Mouse (Mus musculus) kidney, postnatal 14 days (tissue): ENCODE data around the gene Frs3.

Source experiments
- DNase-seq: peaks from one replicate; pipeline ENCODE4 v3.0.0; 2022; ENCODE audit warnings: mixed read lengths

Frs3 gene

GRCm38 (mm10) chr17:47737271-47738065 is 48.6 kb downstream of the Frs3 start:
- DNase-seq, result peak; percentile 96

GRCm38 (mm10) chr17:47738066-47738878 is 49.4 kb downstream of the Frs3 start:
- DNase-seq, result peak; percentile 87

- peak; percentile 57 for DNase-seq
Observed at GRCm38 (mm10) chr17:47738879-47739798, 50.3 kb downstream of the Frs3 start.

- no peak for DNase-seq
Observed at GRCm38 (mm10) chr17:47740186-47740585, 51.4 kb downstream of the Frs3 start.

GRCm38 (mm10) chr17:47742991-47743734 is 54.3 kb downstream of the Frs3 start:
- DNase-seq, result no peak

GRCm38 (mm10) chr17:47744086-47744485 is 55.3 kb downstream of the Frs3 start:
- DNase-seq, result no peak

GRCm38 (mm10) chr17:47744746-47745368 is 56.0 kb downstream of the Frs3 start:
- no peak for DNase-seq

- no peak for DNase-seq
Observed at GRCm38 (mm10) chr17:47748791-47749553, 60.1 kb downstream of the Frs3 start.

GRCm38 (mm10) chr17:47749626-47750025 is 60.8 kb downstream of the Frs3 start:
- no peak for DNase-seq

GRCm38 (mm10) chr17:47750101-47750500 is 61.3 kb downstream of the Frs3 start:
- DNase-seq, result no peak

GRCm38 (mm10) chr17:47751811-47752210 is 63.0 kb downstream of the Frs3 start:
- DNase-seq, result no peak

GRCm38 (mm10) chr17:47753130-47753775 is 64.4 kb downstream of the Frs3 start:
- DNase-seq, result no peak
